Mouse (Mus musculus) midbrain, embryonic 16.5 days (tissue): ENCODE measurements around the gene Ntn1. TPM values are rescaled to one million over a fixed set of nuclear protein-coding genes. Genes with fewer than 3 reads are reported as not detected.

Experiments used
- ATAC-seq: fragments of 200-750 bp; cut with Nextera tagmentation; 2 replicates; pipeline ENCODE4 v1.8.0; 2017; ENCODE audit warnings: moderate TSS enrichment
- H3K27ac ChIP-seq: fragments of 300-500 bp; sonication (generic); 2 replicates; pipeline ENCODE4 v1.5.1; 2014; ENCODE audit warnings: mild to moderate bottlenecking, low read length, mixed read lengths
- H3K27me3 ChIP-seq: fragments of 300-500 bp; sonication (generic); 2 replicates; pipeline ENCODE4 v1.6.1; 2014; ENCODE audit warnings: low read depth, low read length, mixed read lengths; ENCODE audit not compliant: control insufficient read depth, insufficient read depth
- H3K36me3 ChIP-seq: fragments of 300-500 bp; sonication (generic); 2 replicates; pipeline ENCODE4 v1.6.1; 2014; ENCODE audit warnings: mild to moderate bottlenecking, low read length, moderate library complexity, mixed read lengths; ENCODE audit not compliant: control insufficient read depth, insufficient read depth
- H3K4me1 ChIP-seq: fragments of 300-500 bp; sonication (generic); 2 replicates; pipeline ENCODE4 v1.6.1; 2014; ENCODE audit warnings: mild to moderate bottlenecking, low read length, mixed read lengths; ENCODE audit not compliant: control insufficient read depth, insufficient read depth
- H3K4me2 ChIP-seq: fragments of 300-500 bp; sonication (generic); 2 replicates; pipeline ENCODE4 v1.6.1; 2014; ENCODE audit warnings: mild to moderate bottlenecking, low read length, mixed read lengths
- H3K4me3 ChIP-seq: fragments of 300-500 bp; sonication (generic); 2 replicates; pipeline ENCODE4 v1.5.1; 2014; ENCODE audit warnings: low read depth, mild to moderate bottlenecking, low read length, moderate library complexity, mixed read lengths
- H3K9ac ChIP-seq: fragments of 300-500 bp; sonication (generic); 2 replicates; pipeline ENCODE4 v1.6.1; 2014; ENCODE audit warnings: low read depth, low read length, mixed read lengths
- H3K9me3 ChIP-seq: fragments of 300-500 bp; sonication (generic); replicated peaks from 2 replicates; pipeline ENCODE4 v1.6.1; 2014; ENCODE audit warnings: mild to moderate bottlenecking, low read length, mixed read lengths; ENCODE audit not compliant: control insufficient read depth, poor library complexity, severe bottlenecking
- WGBS: fragments of 180-500 bp; shearing (Covaris S2); extraction: QIAGEN DNeasy Blood & Tissue Kit; methylation state at CpG from one replicate; pipeline ENCODE4 v1.1.7; 2014; 5-methylcytosine and 5-hydroxymethylcytosine counted together
- polyA plus RNA-seq: library from polyadenylated mRNA; unstranded; fragments of >200 nt; fragmentation: Nextera tagmentation; extraction: Ambion mirVana; gene quantifications from 2 replicates; pipeline ENCODE4 v1.2.1, GENCODE M21; 2015

The Ntn1 gene
- polyA plus RNA-seq, 1 experiment from 2014 or later: 15.8 TPM

- ATAC-seq: no peak
- H3K36me3 ChIP-seq: no peaks in the 10 kb centered on the region
- H3K4me2 ChIP-seq: no peak overlapping the region
- WGBS: 79% methylated on average over 3 of the region's 3 CpGs
- peaks cover 2% of the 10 kb centered on the region; the same call in 1 of the 2 replicates for H3K4me1 ChIP-seq
- H3K9me3 ChIP-seq: no peaks in the 10 kb centered on the region
- no peak overlapping the region for H3K27ac ChIP-seq
- H3K4me3 ChIP-seq: no peak overlapping the region
- no peaks in the 10 kb centered on the region for H3K27me3 ChIP-seq
- H3K9ac ChIP-seq: no peak overlapping the region
Measured at GRCm38 (mm10) chr11:68340366-68340765, 60.3 kb downstream of the Ntn1 start.

- peaks cover 2% of the 10 kb centered on the region; the same call in 1 of the 2 replicates for H3K4me1 ChIP-seq
- no peaks in the 10 kb centered on the region for H3K36me3 ChIP-seq
- no peaks in the 10 kb centered on the region for H3K27me3 ChIP-seq
- no peak overlapping the region for H3K4me2 ChIP-seq
- H3K9ac ChIP-seq: no peak overlapping the region
- 94% methylated on average over 13 of the region's 13 CpGs for WGBS
- H3K4me3 ChIP-seq: no peak overlapping the region
- H3K27ac ChIP-seq: no peak overlapping the region
- H3K9me3 ChIP-seq: no peaks in the 10 kb centered on the region
- ATAC-seq: no peak
Measured at GRCm38 (mm10) chr11:68339856-68340255, 60.8 kb downstream of the Ntn1 start.

- Histone ChIP-seq H3K4me1 (peaks cover 2% of the 10 kb centered on the region; the same call in 1 of the 2 replicates), H3K9ac (no peak overlapping the region), H3K27me3 (no peaks in the 10 kb centered on the region), H3K9me3 (no peaks in the 10 kb centered on the region), H3K4me3 (no peak overlapping the region), H3K27ac (no peak overlapping the region), H3K36me3 (no peaks in the 10 kb centered on the region), H3K4me2 (no peak overlapping the region)
- no peak for ATAC-seq
- 94% methylated on average over 7 of the region's 7 CpGs for WGBS
Measured at GRCm38 (mm10) chr11:68339331-68339730, 61.3 kb downstream of the Ntn1 start.

- Histone ChIP-seq H3K27me3 (no peaks in the 10 kb centered on the region), H3K4me2 (no peak overlapping the region), H3K27ac (no peak overlapping the region), H3K4me1 (no peaks in the 10 kb centered on the region), H3K4me3 (no peak overlapping the region), H3K9me3 (no peaks in the 10 kb centered on the region; the same call in 1 of the 2 replicates), H3K36me3 (no peaks in the 10 kb centered on the region), H3K9ac (no peak overlapping the region)
- WGBS: 88% methylated on average over 13 of the region's 13 CpGs
- no peak for ATAC-seq
Measured at GRCm38 (mm10) chr11:68331676-68332265, 68.9 kb downstream of the Ntn1 start.

GRCm38 (mm10) chr11:68331117-68331437 is 69.5 kb downstream of the Ntn1 start:
- H3K9me3 ChIP-seq: no peaks in the 10 kb centered on the region; the same call in 1 of the 2 replicates
- H3K27ac ChIP-seq: no peak overlapping the region
- H3K9ac ChIP-seq: no peak overlapping the region
- no peak for ATAC-seq
- H3K4me2 ChIP-seq: no peak overlapping the region
- 85% methylated on average over 6 of the region's 6 CpGs for WGBS
- no peaks in the 10 kb centered on the region for H3K27me3 ChIP-seq
- H3K4me3 ChIP-seq: no peak overlapping the region
- no peaks in the 10 kb centered on the region for H3K36me3 ChIP-seq
- H3K4me1 ChIP-seq: no peaks in the 10 kb centered on the region

GRCm38 (mm10) chr11:68330398-68331116 is 70.1 kb downstream of the Ntn1 start:
- no peak overlapping the region for H3K9ac ChIP-seq
- no peaks in the 10 kb centered on the region for H3K27me3 ChIP-seq
- H3K4me3 ChIP-seq: no peak overlapping the region
- no peak for ATAC-seq
- H3K27ac ChIP-seq: no peak overlapping the region
- no peaks in the 10 kb centered on the region for H3K4me1 ChIP-seq
- no peak overlapping the region for H3K4me2 ChIP-seq
- 77% methylated on average over 10 of the region's 10 CpGs for WGBS
- H3K9me3 ChIP-seq: no peaks in the 10 kb centered on the region; the same call in 1 of the 2 replicates
- H3K36me3 ChIP-seq: no peaks in the 10 kb centered on the region

GRCm38 (mm10) chr11:68324863-68325262 is 75.8 kb downstream of the Ntn1 start:
- no peaks in the 10 kb centered on the region for H3K4me1 ChIP-seq
- no peak overlapping the region for H3K4me2 ChIP-seq
- ATAC-seq: no peak
- H3K27ac ChIP-seq: no peak overlapping the region
- no peak overlapping the region for H3K9ac ChIP-seq
- WGBS: 87% methylated on average over 2 of the region's 2 CpGs
- no peaks in the 10 kb centered on the region for H3K27me3 ChIP-seq
- H3K4me3 ChIP-seq: no peak overlapping the region
- H3K36me3 ChIP-seq: no peaks in the 10 kb centered on the region
- no peaks in the 10 kb centered on the region; the same call in 1 of the 2 replicates for H3K9me3 ChIP-seq

GRCm38 (mm10) chr11:68321417-68321816 is 79.2 kb downstream of the Ntn1 start:
- Histone ChIP-seq H3K36me3 (no peaks in the 10 kb centered on the region), H3K4me1 (no peaks in the 10 kb centered on the region), H3K27ac (no peak overlapping the region), H3K4me2 (no peak overlapping the region), H3K9ac (no peak overlapping the region), H3K4me3 (no peak overlapping the region), H3K27me3 (no peaks in the 10 kb centered on the region), H3K9me3 (no peaks in the 10 kb centered on the region; the same call in 1 of the 2 replicates)
- WGBS: 69% methylated on average over 7 of the region's 7 CpGs
- no peak for ATAC-seq

- Histone ChIP-seq H3K36me3 (no peaks in the 10 kb centered on the region), H3K9ac (no peak overlapping the region), H3K4me2 (no peak overlapping the region), H3K27ac (no peak overlapping the region), H3K27me3 (no peaks in the 10 kb centered on the region), H3K4me1 (peaks cover 4% of the 10 kb centered on the region; the same call in 1 of the 2 replicates), H3K4me3 (no peak overlapping the region), H3K9me3 (no peaks in the 10 kb centered on the region; the same call in 1 of the 2 replicates)
- 85% methylated on average over 11 of the region's 11 CpGs for WGBS
- ATAC-seq: no peak
Measured at GRCm38 (mm10) chr11:68315551-68316130, 85.0 kb downstream of the Ntn1 start.
